Mouse (Mus musculus) R1 (cell line): ENCODE measurements around the gene Bcl3.
A peak's percentile ranks its signal among the peaks of the same experiment; 100 is the strongest.
"Not testable (repeated sequence)": the region's sequence is repeated elsewhere in the genome, so short reads cannot be mapped to it uniquely, and the experiment has no call there.

Source experiments
- DNase-seq: peaks from one replicate; pipeline ENCODE4 v3.0.0-alpha.2; 2018; ENCODE audit warnings: low read depth, low spot score

The Bcl3 gene

GRCm38 (mm10) chr7:19806356-19806969, 16.1 kb downstream of the Bcl3 start:
- DNase-seq = no peak

GRCm38 (mm10) chr7:19802995-19803394, 19.6 kb downstream of the Bcl3 start:
- DNase-seq = peak; percentile 70

GRCm38 (mm10) chr7:19800764-19801163, 21.8 kb downstream of the Bcl3 start:
- peak; percentile 84 for DNase-seq

- DNase-seq = peak; percentile 92
Observed at GRCm38 (mm10) chr7:19796697-19797588, 25.6 kb downstream of the Bcl3 start, which contains the start of gene Cblc. Gene Cblc (minus strand): TSS chr7:19796809.

- DNase-seq = no peak
Observed at GRCm38 (mm10) chr7:19796254-19796653, 26.3 kb downstream of the Bcl3 start.

- no peak for DNase-seq
Observed at GRCm38 (mm10) chr7:19795236-19795635, 27.3 kb downstream of the Bcl3 start.

- DNase-seq = no peak
Observed at GRCm38 (mm10) chr7:19792701-19793630, 29.6 kb downstream of the Bcl3 start.

- not testable (repeated sequence) for DNase-seq
Observed at GRCm38 (mm10) chr7:19791504-19791903, 31.1 kb downstream of the Bcl3 start.

- DNase-seq = peak; percentile 87
Observed at GRCm38 (mm10) chr7:19789904-19790347, 32.6 kb downstream of the Bcl3 start.

GRCm38 (mm10) chr7:19785874-19786458, 36.6 kb downstream of the Bcl3 start:
- DNase-seq = no peak

GRCm38 (mm10) chr7:19784764-19785535, 37.6 kb downstream of the Bcl3 start:
- no peak for DNase-seq

GRCm38 (mm10) chr7:19783630-19784029, 38.9 kb downstream of the Bcl3 start:
- DNase-seq = no peak

GRCm38 (mm10) chr7:19782645-19783044, 39.9 kb downstream of the Bcl3 start:
- peak; percentile 92 for DNase-seq

- DNase-seq = peak; percentile 96
Observed at GRCm38 (mm10) chr7:19781741-19782140, 40.8 kb downstream of the Bcl3 start.

- peak; percentile 68 for DNase-seq
Observed at GRCm38 (mm10) chr7:19779903-19780302, 42.7 kb downstream of the Bcl3 start.

- DNase-seq = peak; percentile 57
Observed at GRCm38 (mm10) chr7:19778645-19779044, 43.9 kb downstream of the Bcl3 start.

- no peak for DNase-seq
Observed at GRCm38 (mm10) chr7:19777049-19777723, 45.4 kb downstream of the Bcl3 start.

GRCm38 (mm10) chr7:19771682-19772081, 50.9 kb downstream of the Bcl3 start:
- DNase-seq = no peak

GRCm38 (mm10) chr7:19770984-19771391, 51.6 kb downstream of the Bcl3 start, which contains the start of gene Bcam:
Gene Bcam (minus strand): TSS chr7:19771016.
- DNase-seq = peak; percentile 99

- DNase-seq = peak; percentile 89
Observed at GRCm38 (mm10) chr7:19770375-19770754, 52.2 kb downstream of the Bcl3 start.
